Mouse (Mus musculus): ENCODE measurements around the gene Fiz1. TPM values are rescaled to one million over a fixed set of nuclear protein-coding genes. Genes with fewer than 3 reads are reported as not detected.

Fiz1 gene
- polyA plus RNA-seq (2014; fragmentation: Illumina TruSeq; extraction: RNeasy Lipid Tissue Mini Kit (QIAGEN cat#74804); ENCODE audit: low replicate concordance) = 9.3 TPM

GRCm38 (mm10) chr7:5014251-5015117 is at the start of gene Fiz1, which contains the start of gene Zfp524:
Gene Fiz1, minus strand, starts transcription at chr7:5014697.
Gene Zfp524, plus strand, starts transcription at chr7:5014415.

GRCm38 (mm10) chr7:5061774-5062359 is 47.4 kb upstream of the Fiz1 start, which contains the start of gene U2af2:
Gene U2af2, plus strand, starts transcription at chr7:5062143.

GRCm38 (mm10) chr7:5051193-5052192 is 37.0 kb upstream of the Fiz1 start, which contains the start of gene Zfp580:
Gene Zfp580, plus strand, starts transcription at chr7:5051538.

GRCm38 (mm10) chr7:5038109-5038732 is 23.7 kb upstream of the Fiz1 start, which contains the start of gene Zfp784:
Gene Zfp784, minus strand, starts transcription at chr7:5038446.

GRCm38 (mm10) chr7:5033818-5034217 is 19.3 kb upstream of the Fiz1 start, which contains the start of gene 4632433K11Rik:
Gene 4632433K11Rik, plus strand, starts transcription at chr7:5034118.

GRCm38 (mm10) chr7:5020000-5020681 is 5.6 kb upstream of the Fiz1 start, which contains the start of the genes Zfp865 and Ccdc106:
Gene Zfp865, plus strand, starts transcription at chr7:5020376.
Gene Ccdc106, plus strand, starts transcription at chr7:5020553.

GRCm38 (mm10) chr7:5015118-5016001 is 863 bp upstream of the Fiz1 start, which contains the start of gene Gm44973:
Gene Gm44973, plus strand, starts transcription at chr7:5015496.

GRCm38 (mm10) chr7:4996003-4996895 is 18.2 kb downstream of the Fiz1 start, which contains the start of gene Zfp579:
Gene Zfp579, minus strand, starts transcription at chr7:4996158.

GRCm38 (mm10) chr7:4971068-4971467 is 43.4 kb downstream of the Fiz1 start, which contains the start of gene Sbk3:
Gene Sbk3, minus strand, starts transcription at chr7:4971168.

GRCm38 (mm10) chr7:4964272-4964671 is 50.2 kb downstream of the Fiz1 start, which contains the start of gene Sbk2:
Gene Sbk2, minus strand, starts transcription at chr7:4964406.

Other genes with a start within 250 kb of the Fiz1 start
- gene Fam71e2, start 243.4 kb downstream of the Fiz1 start, polyA plus RNA-seq (2014; fragmentation: Illumina TruSeq; extraction: RNeasy Lipid Tissue Mini Kit (QIAGEN cat#74804); ENCODE audit: low replicate concordance) = not detected
- gene Il11, start 231.8 kb downstream of the Fiz1 start, polyA plus RNA-seq (2014; fragmentation: Illumina TruSeq; extraction: RNeasy Lipid Tissue Mini Kit (QIAGEN cat#74804); ENCODE audit: low replicate concordance) = not detected
- gene Tmem190, start 231.8 kb downstream of the Fiz1 start, polyA plus RNA-seq (2014; fragmentation: Illumina TruSeq; extraction: RNeasy Lipid Tissue Mini Kit (QIAGEN cat#74804); ENCODE audit: low replicate concordance) = not detected
- gene Tmem238, start 225.0 kb downstream of the Fiz1 start, polyA plus RNA-seq (2014; fragmentation: Illumina TruSeq; extraction: RNeasy Lipid Tissue Mini Kit (QIAGEN cat#74804); ENCODE audit: low replicate concordance) = 1.0 TPM
- 4.2 TPM for gene Rpl28, start 221.8 kb downstream of the Fiz1 start, polyA plus RNA-seq (2014; fragmentation: Illumina TruSeq; extraction: RNeasy Lipid Tissue Mini Kit (QIAGEN cat#74804); ENCODE audit: low replicate concordance)
- 2.9 TPM for gene Ube2s, start 202.1 kb downstream of the Fiz1 start, polyA plus RNA-seq (2014; fragmentation: Illumina TruSeq; extraction: RNeasy Lipid Tissue Mini Kit (QIAGEN cat#74804); ENCODE audit: low replicate concordance)
- 0.19 TPM for gene Shisa7, start 170.0 kb downstream of the Fiz1 start, polyA plus RNA-seq (2014; fragmentation: Illumina TruSeq; extraction: RNeasy Lipid Tissue Mini Kit (QIAGEN cat#74804); ENCODE audit: low replicate concordance)
- 0.97 TPM for gene Isoc2b, start 144.4 kb downstream of the Fiz1 start, polyA plus RNA-seq (2014; fragmentation: Illumina TruSeq; extraction: RNeasy Lipid Tissue Mini Kit (QIAGEN cat#74804); ENCODE audit: low replicate concordance)
- 0.85 TPM for gene Isoc2a, start 137.5 kb downstream of the Fiz1 start, polyA plus RNA-seq (2014; fragmentation: Illumina TruSeq; extraction: RNeasy Lipid Tissue Mini Kit (QIAGEN cat#74804); ENCODE audit: low replicate concordance)
- gene Gm36210, start 108.2 kb downstream of the Fiz1 start, polyA plus RNA-seq (2014; fragmentation: Illumina TruSeq; extraction: RNeasy Lipid Tissue Mini Kit (QIAGEN cat#74804); ENCODE audit: low replicate concordance) = not detected
- not detected for gene Zfp628, start 99.5 kb downstream of the Fiz1 start, polyA plus RNA-seq (2014; fragmentation: Illumina TruSeq; extraction: RNeasy Lipid Tissue Mini Kit (QIAGEN cat#74804); ENCODE audit: low replicate concordance)
- gene Nat14, start 92.7 kb downstream of the Fiz1 start, polyA plus RNA-seq (2014; fragmentation: Illumina TruSeq; extraction: RNeasy Lipid Tissue Mini Kit (QIAGEN cat#74804); ENCODE audit: low replicate concordance) = 0.59 TPM
- not detected for gene Ssc5d, start 88.9 kb downstream of the Fiz1 start, polyA plus RNA-seq (2014; fragmentation: Illumina TruSeq; extraction: RNeasy Lipid Tissue Mini Kit (QIAGEN cat#74804); ENCODE audit: low replicate concordance)
- not detected for gene Sbk2, start 50.3 kb downstream of the Fiz1 start, polyA plus RNA-seq (2014; fragmentation: Illumina TruSeq; extraction: RNeasy Lipid Tissue Mini Kit (QIAGEN cat#74804); ENCODE audit: low replicate concordance)
- not detected for gene Sbk3, start 43.5 kb downstream of the Fiz1 start, polyA plus RNA-seq (2014; fragmentation: Illumina TruSeq; extraction: RNeasy Lipid Tissue Mini Kit (QIAGEN cat#74804); ENCODE audit: low replicate concordance)
- 8.2 TPM for gene Zfp579, start 18.5 kb downstream of the Fiz1 start, polyA plus RNA-seq (2014; fragmentation: Illumina TruSeq; extraction: RNeasy Lipid Tissue Mini Kit (QIAGEN cat#74804); ENCODE audit: low replicate concordance)
- not detected for gene Zfp524, start 282 bp downstream of the Fiz1 start, polyA plus RNA-seq (2014; fragmentation: Illumina TruSeq; extraction: RNeasy Lipid Tissue Mini Kit (QIAGEN cat#74804); ENCODE audit: low replicate concordance)
- 0.48 TPM for gene Gm44973, start 799 bp upstream of the Fiz1 start, polyA plus RNA-seq (2014; fragmentation: Illumina TruSeq; extraction: RNeasy Lipid Tissue Mini Kit (QIAGEN cat#74804); ENCODE audit: low replicate concordance)
- gene Zfp865, start 5.7 kb upstream of the Fiz1 start, polyA plus RNA-seq (2014; fragmentation: Illumina TruSeq; extraction: RNeasy Lipid Tissue Mini Kit (QIAGEN cat#74804); ENCODE audit: low replicate concordance) = 3.4 TPM
- gene Ccdc106, start 5.9 kb upstream of the Fiz1 start, polyA plus RNA-seq (2014; fragmentation: Illumina TruSeq; extraction: RNeasy Lipid Tissue Mini Kit (QIAGEN cat#74804); ENCODE audit: low replicate concordance) = not detected
- gene 4632433K11Rik, start 19.4 kb upstream of the Fiz1 start, polyA plus RNA-seq (2014; fragmentation: Illumina TruSeq; extraction: RNeasy Lipid Tissue Mini Kit (QIAGEN cat#74804); ENCODE audit: low replicate concordance) = 1.6 TPM
- gene Zfp784, start 23.7 kb upstream of the Fiz1 start, polyA plus RNA-seq (2014; fragmentation: Illumina TruSeq; extraction: RNeasy Lipid Tissue Mini Kit (QIAGEN cat#74804); ENCODE audit: low replicate concordance) = 6.2 TPM
- 0.56 TPM for gene Zfp580, start 36.8 kb upstream of the Fiz1 start, polyA plus RNA-seq (2014; fragmentation: Illumina TruSeq; extraction: RNeasy Lipid Tissue Mini Kit (QIAGEN cat#74804); ENCODE audit: low replicate concordance)
- gene U2af2, start 47.4 kb upstream of the Fiz1 start, polyA plus RNA-seq (2014; fragmentation: Illumina TruSeq; extraction: RNeasy Lipid Tissue Mini Kit (QIAGEN cat#74804); ENCODE audit: low replicate concordance) = 11.5 TPM
- gene Epn1, start 65.5 kb upstream of the Fiz1 start, polyA plus RNA-seq (2014; fragmentation: Illumina TruSeq; extraction: RNeasy Lipid Tissue Mini Kit (QIAGEN cat#74804); ENCODE audit: low replicate concordance) = 0.63 TPM
- not detected for gene Rfpl4, start 102.3 kb upstream of the Fiz1 start, polyA plus RNA-seq (2014; fragmentation: Illumina TruSeq; extraction: RNeasy Lipid Tissue Mini Kit (QIAGEN cat#74804); ENCODE audit: low replicate concordance)
- gene Rasl2-9, start 111.3 kb upstream of the Fiz1 start, polyA plus RNA-seq (2014; fragmentation: Illumina TruSeq; extraction: RNeasy Lipid Tissue Mini Kit (QIAGEN cat#74804); ENCODE audit: low replicate concordance) = 2.1 TPM
- gene Vmn1r55, start 135.0 kb upstream of the Fiz1 start, polyA plus RNA-seq (2014; fragmentation: Illumina TruSeq; extraction: RNeasy Lipid Tissue Mini Kit (QIAGEN cat#74804); ENCODE audit: low replicate concordance) = not detected
- gene Vmn1r56, start 182.1 kb upstream of the Fiz1 start, polyA plus RNA-seq (2014; fragmentation: Illumina TruSeq; extraction: RNeasy Lipid Tissue Mini Kit (QIAGEN cat#74804); ENCODE audit: low replicate concordance) = not detected
- not detected for gene Vmn1r57, start 203.8 kb upstream of the Fiz1 start, polyA plus RNA-seq (2014; fragmentation: Illumina TruSeq; extraction: RNeasy Lipid Tissue Mini Kit (QIAGEN cat#74804); ENCODE audit: low replicate concordance)

Data from small intestine, adult 10 weeks (tissue).